Mouse (Mus musculus) testis, adult 2 months (tissue): ENCODE results near the gene Cox5a.

ENCODE experiments used
- CTCF ChIP-seq: fragments of 200-500 bp; IDR thresholded peaks from 2 replicates; pipeline ENCODE4 v1.5.1; 2012; ENCODE audit warnings: low read depth, mild to moderate bottlenecking, inconsistent platforms, low read length, moderate library complexity; ENCODE audit not compliant: control insufficient read depth, insufficient read depth, insufficient replicate concordance
- POLR2A ChIP-seq: fragments of 200-500 bp; IDR thresholded peaks from 2 replicates; pipeline ENCODE4 v1.6.1; 2012; ENCODE audit warnings: low read depth, mild to moderate bottlenecking, inconsistent platforms, low read length, moderate library complexity; ENCODE audit not compliant: control insufficient read depth

GRCm38 (mm10) chr9:57498536-57498935 lies 22.5 kb upstream of the Cox5a start:
- TF ChIP-seq CTCF (no peak), POLR2A (no peak)
